Mouse (Mus musculus): ENCODE results near the gene Pgap1. TPM values are rescaled to one million over a fixed set of nuclear protein-coding genes. Genes with fewer than 3 reads are reported as not detected.

Gene Pgap1
- polyA plus RNA-seq, 1 experiment from 2014 or later = 55.3 TPM

GRCm38 (mm10) chr1:54438340-54439079, 119.0 kb downstream of the Pgap1 start, which contains the start of gene Gtf3c3:
Gene Gtf3c3 (minus strand): TSS chr1:54438971.
- no peaks in the 10 kb centered on the region for H3K27me3 ChIP-seq (ENCODE audit: control insufficient read depth, insufficient read depth, low read length)
- peak within 1 kb of the TSS; percentile 42 for H3K4me3 ChIP-seq (ENCODE audit: low read depth, low read length)
- no peaks in the 10 kb centered on the region for H3K36me3 ChIP-seq (ENCODE audit: control insufficient read depth, insufficient read depth, low read length)
- H3K4me2 ChIP-seq (ENCODE audit: low read depth, low read length) = peak within 1 kb of the TSS; percentile 67
- H3K4me1 ChIP-seq (ENCODE audit: control insufficient read depth, insufficient read depth, low read length) = 0 out of 2 replicates have a peak, but pooled peaks cover 3% of the 10 kb centered on the region
- peak within 1 kb of the TSS; percentile 64 for H3K9ac ChIP-seq (replicated peaks; ENCODE audit: low read depth, low read length)
- WGBS = 3% methylated on average over 39 of the region's 39 CpGs
- no peaks in the 10 kb centered on the region for H3K9me3 ChIP-seq (ENCODE audit: control insufficient read depth, low read length)
- no peak within 1 kb of the TSS for H3K27ac ChIP-seq (ENCODE audit: low read depth, low read length)
- ATAC-seq (ENCODE audit: low read depth) = peak; percentile 99

Other genes starting within 250 kb of the Pgap1 start
- 27.5 and 34.4 TPM in 2 replicates for gene Gtf3c3, start 118.7 kb downstream of the Pgap1 start, polyA plus RNA-seq (2014; fragmentation: Nextera tagmentation; extraction: Ambion mirVana)

Measured in neural tube, embryonic 14.5 days (tissue).